Mouse (Mus musculus): ENCODE results near the gene Mt4. TPM values are rescaled to one million over a fixed set of nuclear protein-coding genes. Genes with fewer than 3 reads are reported as not detected.
A peak's percentile ranks its signal among the peaks of the same experiment; 100 is the strongest.

The Mt4 gene
- polyA plus RNA-seq, 1 experiment = not detected

DNA sequence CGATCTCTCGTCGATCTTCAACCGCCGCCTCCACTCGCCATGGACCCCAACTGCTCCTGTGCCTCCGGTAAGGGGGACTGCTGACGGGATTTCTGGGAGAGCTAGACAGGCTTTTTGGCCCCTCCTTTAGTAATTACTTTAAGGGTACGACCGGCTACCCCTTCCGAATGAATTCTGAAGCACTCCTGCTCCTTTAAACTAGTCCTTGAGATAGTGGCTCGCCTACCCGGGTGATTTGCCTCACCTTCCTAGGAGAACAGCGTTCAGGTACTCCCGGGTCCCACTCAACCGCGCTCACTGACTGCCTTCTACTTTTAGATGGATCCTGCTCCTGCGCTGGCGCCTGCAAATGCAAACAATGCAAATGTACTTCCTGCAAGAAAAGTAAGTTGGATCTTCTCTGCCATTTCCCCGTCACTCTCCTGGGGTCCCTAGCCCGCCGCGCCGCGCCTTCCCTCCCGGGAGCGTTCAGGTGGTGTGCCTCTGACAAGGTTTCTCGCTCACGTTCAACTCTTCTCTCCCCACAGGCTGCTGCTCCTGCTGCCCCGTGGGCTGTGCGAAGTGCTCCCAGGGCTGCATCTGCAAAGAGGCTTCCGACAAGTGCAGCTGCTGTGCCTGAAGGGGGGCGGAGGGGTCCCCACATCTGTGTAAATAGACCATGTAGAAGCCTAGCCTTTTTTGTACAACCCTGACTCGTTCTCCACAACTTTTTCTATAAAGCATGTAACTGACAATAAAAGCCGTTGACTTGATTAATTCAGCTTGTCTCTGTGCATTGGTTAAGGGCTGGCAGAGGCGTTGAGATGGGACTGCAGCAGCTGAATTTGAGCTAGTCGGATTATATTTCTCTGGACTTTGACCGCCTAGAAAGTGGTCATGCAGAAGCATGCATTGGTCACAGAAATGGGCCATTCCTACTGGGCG lies 36.1 kb downstream of the Mt4 start:
- no peaks in the 10 kb centered on the region for H3K27me3 ChIP-seq (ENCODE audit: control insufficient read depth, insufficient read depth, low read length)
- TF ChIP-seq POLR2A (IDR thresholded peaks at IDR 0.05; ENCODE audit: control insufficient read depth, low read depth, low read length) (no peak; the same call in none of the 2 replicates), CTCF (IDR thresholded peaks at IDR 0.05; ENCODE audit: control insufficient read depth, insufficient read depth, insufficient replicate concordance, low read depth, low read length) (no peak)

DNA sequence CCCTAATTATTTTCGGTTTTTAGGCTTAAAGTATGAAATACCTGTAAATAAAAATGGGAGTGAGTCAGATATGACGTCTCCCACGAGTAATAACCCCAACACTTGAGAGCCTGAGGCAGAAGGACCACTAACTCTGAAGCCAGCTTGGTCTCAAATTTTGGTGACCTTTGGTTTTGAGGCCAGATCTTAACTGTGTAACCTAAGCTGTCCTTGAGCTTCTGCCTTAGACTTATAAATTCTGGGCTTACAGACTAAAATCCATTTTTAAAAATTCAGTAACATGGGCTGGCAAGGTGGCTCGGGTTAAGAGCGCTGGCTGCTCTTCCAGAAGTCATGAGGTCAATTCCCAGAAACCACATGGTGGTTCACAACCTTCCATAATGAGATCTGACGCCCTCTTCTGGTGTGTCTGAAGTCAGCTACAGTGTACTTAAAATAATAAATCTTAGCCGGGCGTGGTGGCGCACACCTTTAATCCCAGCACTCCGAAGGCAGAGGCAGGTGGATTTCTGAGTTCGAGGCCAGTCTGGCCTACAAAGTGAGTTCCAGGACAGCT lies 36.9 kb downstream of the Mt4 start:
- Histone ChIP-seq H3K27me3 (ENCODE audit: control insufficient read depth, insufficient read depth, low read length) (no peaks in the 10 kb centered on the region), H3K27ac (ENCODE audit: control insufficient read depth, insufficient read depth, low read depth, low read length) (no peak overlapping the region), H3K36me3 (ENCODE audit: control insufficient read depth, insufficient read depth, low read length) (no peaks in the 10 kb centered on the region), H3K4me1 (ENCODE audit: control insufficient read depth, insufficient read depth, low read length) (peaks cover 23% of the 10 kb centered on the region), H3K4me3 (ENCODE audit: control insufficient read depth, low read depth, low read length) (no peak overlapping the region; the same call in 1 of the 2 replicates)
- no peak for TF ChIP-seq CTCF (IDR thresholded peaks at IDR 0.05; ENCODE audit: control insufficient read depth, insufficient read depth, insufficient replicate concordance, low read depth, low read length)
- no peak for TF ChIP-seq POLR2A (IDR thresholded peaks at IDR 0.05; ENCODE audit: control insufficient read depth, low read depth, low read length)

More for the DNA sequence above, 36.1 kb downstream of the Mt4 start:
- H3K36me3 ChIP-seq (ENCODE audit: control insufficient read depth, insufficient read depth, low read length) = no peaks in the 10 kb centered on the region
- peaks cover 18% of the 10 kb centered on the region for H3K4me1 ChIP-seq (ENCODE audit: control insufficient read depth, insufficient read depth, low read length)
- H3K27ac ChIP-seq (ENCODE audit: control insufficient read depth, insufficient read depth, low read depth, low read length) = peak overlapping the region; percentile 99
- H3K4me3 ChIP-seq (ENCODE audit: control insufficient read depth, low read depth, low read length) = peak overlapping the region; percentile 90

- no peak overlapping the region for H3K27ac ChIP-seq (ENCODE audit: control insufficient read depth, insufficient read depth, low read depth, low read length)
- no peak overlapping the region for H3K4me3 ChIP-seq (ENCODE audit: control insufficient read depth, low read depth, low read length)
- peaks cover 25% of the 10 kb centered on the region for H3K4me1 ChIP-seq (ENCODE audit: control insufficient read depth, insufficient read depth, low read length)
- TF ChIP-seq CTCF (IDR thresholded peaks at IDR 0.05; ENCODE audit: control insufficient read depth, insufficient read depth, insufficient replicate concordance, low read depth, low read length) = no peak
- TF ChIP-seq POLR2A (IDR thresholded peaks at IDR 0.05; ENCODE audit: control insufficient read depth, low read depth, low read length) = no peak
- no peaks in the 10 kb centered on the region; the same call in 1 of the 2 replicates for H3K36me3 ChIP-seq (ENCODE audit: control insufficient read depth, insufficient read depth, low read length)
- no peaks in the 10 kb centered on the region for H3K27me3 ChIP-seq (ENCODE audit: control insufficient read depth, insufficient read depth, low read length)
Observed at GRCm38 (mm10) chr8:94174619-94175213, 37.7 kb downstream of the Mt4 start.

GRCm38 (mm10) chr8:94177716-94178390 lies 40.9 kb downstream of the Mt4 start:
- no peaks in the 10 kb centered on the region; the same call in 1 of the 2 replicates for H3K36me3 ChIP-seq (ENCODE audit: control insufficient read depth, insufficient read depth, low read length)
- H3K27ac ChIP-seq (ENCODE audit: control insufficient read depth, insufficient read depth, low read depth, low read length) = peak overlapping the region; percentile 97
- TF ChIP-seq CTCF (IDR thresholded peaks at IDR 0.05; ENCODE audit: control insufficient read depth, insufficient read depth, insufficient replicate concordance, low read depth, low read length) (no peak), POLR2A (IDR thresholded peaks at IDR 0.05; ENCODE audit: control insufficient read depth, low read depth, low read length) (no peak)
- H3K4me1 ChIP-seq (ENCODE audit: control insufficient read depth, insufficient read depth, low read length) = peaks cover 19% of the 10 kb centered on the region
- no peaks in the 10 kb centered on the region for H3K27me3 ChIP-seq (ENCODE audit: control insufficient read depth, insufficient read depth, low read length)
- no peak overlapping the region for H3K4me3 ChIP-seq (ENCODE audit: control insufficient read depth, low read depth, low read length)

GRCm38 (mm10) chr8:94178857-94179712 lies 42.1 kb downstream of the Mt4 start, which contains the start of gene Mt1:
Gene Mt1, plus strand, starts transcription at chr8:94179082.
- TF ChIP-seq POLR2A (IDR thresholded peaks at IDR 0.05; ENCODE audit: control insufficient read depth, low read depth, low read length) (peak; percentile 96), CTCF (IDR thresholded peaks at IDR 0.05; ENCODE audit: control insufficient read depth, insufficient read depth, insufficient replicate concordance, low read depth, low read length) (no peak)
- Histone ChIP-seq H3K27me3 (ENCODE audit: control insufficient read depth, insufficient read depth, low read length) (no peaks in the 10 kb centered on the region), H3K27ac (ENCODE audit: control insufficient read depth, insufficient read depth, low read depth, low read length) (peak within 1 kb of the TSS; percentile 97), H3K36me3 (ENCODE audit: control insufficient read depth, insufficient read depth, low read length) (no peaks in the 10 kb centered on the region; the same call in 1 of the 2 replicates), H3K4me1 (ENCODE audit: control insufficient read depth, insufficient read depth, low read length) (peaks cover 17% of the 10 kb centered on the region), H3K4me3 (ENCODE audit: control insufficient read depth, low read depth, low read length) (peak within 1 kb of the TSS; percentile 93)

Measured in testis, adult 2 months (tissue).